Mouse (Mus musculus) CH12F3 (cell line): ENCODE results near the gene Pla2g5.
"Not testable (repeated sequence)": the region's sequence is repeated elsewhere in the genome, so short reads cannot be mapped to it uniquely, and the experiment has no call there.

ENCODE experiments used
- in situ Hi-C: fragments of 300-500 bp; cut with MboI; formaldehyde crosslinking; loops from 2 replicates; pipeline ENCODE4 v1.14.3; 2020; ENCODE audit warnings: low sequenced_read_pairs

Pla2g5 gene

DNA sequence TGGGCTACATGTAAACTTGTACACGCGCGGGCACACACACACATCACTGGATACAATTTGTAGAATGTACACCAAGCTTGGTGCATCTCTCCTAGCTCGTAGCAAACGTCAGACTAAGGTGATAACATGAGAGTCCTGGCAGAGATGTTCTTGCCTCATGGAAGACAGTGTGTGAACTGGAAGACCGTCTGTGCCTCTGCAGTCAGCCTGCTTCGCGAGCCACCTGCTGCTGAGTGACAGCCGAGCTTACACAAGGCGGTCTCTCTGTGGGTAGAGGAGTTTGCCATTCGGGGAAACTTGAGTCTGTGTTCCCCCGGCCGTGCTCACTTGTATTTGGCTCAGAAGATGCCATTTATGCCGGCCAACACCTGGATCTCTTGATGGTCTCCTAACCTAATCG lies 4.8 kb downstream of the Pla2g5 start:
- in situ Hi-C loops, result loop anchor here (10.0 kb wide), 2 partner anchors 114 to 154 kb away; no protein-coding TSS in a partner anchor

DNA sequence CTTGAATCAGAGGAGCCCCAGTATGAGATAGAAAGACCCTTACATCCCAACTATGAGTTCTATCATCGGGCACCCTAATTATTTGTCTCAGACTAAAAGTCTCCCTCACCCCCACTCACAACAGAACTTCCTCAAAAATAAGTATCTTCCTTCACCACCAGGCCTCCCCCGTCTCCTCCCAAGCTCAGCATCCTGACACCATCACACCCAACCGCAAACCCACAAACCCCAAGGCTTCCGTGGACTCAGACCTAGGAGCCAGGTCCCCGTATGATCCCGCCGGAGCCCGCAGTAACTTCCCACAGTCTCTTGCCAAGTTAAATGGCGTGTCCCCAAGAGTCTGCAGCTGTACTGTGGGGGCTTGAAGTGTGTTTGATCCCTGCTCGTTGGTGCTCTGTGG lies 5.7 kb downstream of the Pla2g5 start:
- in situ Hi-C loops, result loop anchor here (10.0 kb wide), 2 partner anchors 113 to 153 kb away; no protein-coding TSS in a partner anchor

DNA sequence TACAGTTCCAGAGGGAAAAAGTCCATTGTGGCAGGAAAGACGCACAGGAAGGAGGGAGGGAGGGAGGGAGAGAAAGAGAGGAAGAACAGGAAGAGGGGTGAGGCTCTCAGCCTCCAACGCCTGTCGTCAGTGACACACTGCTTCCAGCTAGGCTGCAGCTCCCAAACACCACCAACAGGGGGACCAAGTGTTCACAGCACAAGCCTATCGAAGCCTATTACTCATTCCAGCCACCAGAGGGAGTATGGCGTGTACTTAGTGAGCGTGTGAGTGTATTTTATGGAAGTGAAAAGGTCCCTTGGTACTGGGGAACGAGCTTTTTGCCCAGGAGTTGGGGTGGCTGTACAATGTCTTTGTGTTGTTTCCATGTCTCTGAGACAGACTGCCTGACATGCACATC lies 6.8 kb downstream of the Pla2g5 start:
- in situ Hi-C loops, result loop anchor here (10.0 kb wide), 2 partner anchors 112 to 152 kb away; no protein-coding TSS in a partner anchor

DNA sequence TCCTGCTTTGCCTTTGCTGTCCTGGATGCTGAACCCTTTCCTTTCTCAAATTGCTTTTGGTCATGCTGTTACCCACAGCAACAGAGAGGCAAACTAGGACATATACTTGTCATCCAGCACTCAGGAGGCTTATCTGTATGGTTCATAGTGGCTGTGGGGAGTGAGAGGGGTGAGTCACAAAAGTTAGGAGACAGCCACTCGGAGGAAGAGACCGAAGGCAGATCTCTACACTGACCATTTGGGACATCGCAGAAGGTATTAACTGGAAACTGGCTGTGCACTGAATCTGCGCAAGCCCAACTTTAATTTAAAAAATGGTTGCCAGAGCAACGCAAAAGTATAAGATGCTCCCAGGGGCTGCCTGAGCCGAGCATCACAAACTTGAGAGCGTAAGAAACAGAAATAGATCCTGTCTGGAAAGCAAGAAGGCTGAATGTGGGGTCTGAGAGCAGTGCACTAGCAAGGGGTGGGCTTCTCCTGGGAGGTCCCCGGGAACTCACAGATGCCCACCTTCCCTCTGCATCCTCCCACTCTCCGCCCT lies 8.1 kb downstream of the Pla2g5 start:
- in situ Hi-C loops, result loop anchor here (10.0 kb wide), 2 partner anchors 110 to 150 kb away; no protein-coding TSS in a partner anchor

DNA sequence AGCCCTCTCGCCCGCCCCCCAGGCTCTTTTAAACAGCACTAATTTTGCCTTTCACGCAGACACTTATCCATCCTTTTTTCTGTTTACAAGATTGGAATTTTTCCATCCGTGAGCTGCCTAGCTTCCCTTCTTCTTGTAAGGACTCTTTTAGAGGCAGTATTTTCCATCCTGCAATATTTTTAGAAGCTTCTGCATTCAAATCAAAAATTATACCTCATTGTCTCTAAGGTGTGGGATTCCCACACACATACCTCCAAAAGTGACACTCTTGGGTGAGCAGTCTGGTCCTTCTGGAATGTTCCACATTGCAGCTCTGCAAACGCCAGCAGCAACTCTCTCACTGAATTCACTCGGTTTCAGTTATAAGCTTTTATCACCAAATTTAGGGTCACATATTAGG lies 10.3 kb downstream of the Pla2g5 start:
- in situ Hi-C loops, result loop anchor here (10.0 kb wide), 2 partner anchors 108 to 148 kb away; no protein-coding TSS in a partner anchor

DNA sequence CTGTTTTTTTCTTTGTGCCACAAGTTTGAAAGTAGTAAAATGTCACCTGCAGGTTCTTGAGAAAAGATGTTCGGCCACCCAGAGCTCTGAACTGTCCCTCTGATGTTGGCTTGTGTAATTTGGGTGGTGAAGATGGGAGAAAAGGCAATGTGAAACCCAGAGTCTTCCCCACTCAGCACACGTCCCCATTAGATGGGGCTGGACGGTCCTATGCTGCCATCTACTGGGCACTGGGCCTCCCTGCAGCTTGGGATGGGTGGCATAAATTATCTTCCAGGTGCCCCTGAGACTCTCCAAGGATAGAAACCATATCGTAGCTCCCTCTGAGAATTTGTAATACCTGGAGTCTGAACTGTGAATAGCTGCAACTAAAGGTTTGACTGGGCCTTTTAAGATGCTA lies 11.8 kb downstream of the Pla2g5 start:
- in situ Hi-C loops, result loop anchor here (10.0 kb wide), 2 partner anchors 107 to 147 kb away; no protein-coding TSS in a partner anchor

DNA sequence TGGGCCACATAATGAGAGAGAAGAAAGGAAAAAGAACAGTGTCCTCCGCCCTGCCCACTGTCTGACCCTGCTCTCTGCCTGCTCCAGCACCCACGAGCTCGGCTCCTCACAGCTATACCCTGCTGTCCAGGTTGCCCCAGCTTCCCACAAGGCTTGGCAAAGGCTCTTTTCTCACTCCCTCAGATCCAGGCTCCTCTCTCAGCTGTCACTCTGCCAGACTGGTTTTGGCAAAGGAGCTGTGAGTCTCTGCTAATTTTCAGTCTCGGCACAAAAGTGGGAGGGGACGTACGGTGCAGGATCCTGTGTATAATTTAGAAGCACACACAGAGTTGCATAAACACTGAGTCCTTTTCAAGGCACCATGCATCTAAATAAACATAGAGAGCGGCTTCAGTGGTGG lies 21.9 kb downstream of the Pla2g5 start:
- in situ Hi-C loops, result no loop called here

DNA sequence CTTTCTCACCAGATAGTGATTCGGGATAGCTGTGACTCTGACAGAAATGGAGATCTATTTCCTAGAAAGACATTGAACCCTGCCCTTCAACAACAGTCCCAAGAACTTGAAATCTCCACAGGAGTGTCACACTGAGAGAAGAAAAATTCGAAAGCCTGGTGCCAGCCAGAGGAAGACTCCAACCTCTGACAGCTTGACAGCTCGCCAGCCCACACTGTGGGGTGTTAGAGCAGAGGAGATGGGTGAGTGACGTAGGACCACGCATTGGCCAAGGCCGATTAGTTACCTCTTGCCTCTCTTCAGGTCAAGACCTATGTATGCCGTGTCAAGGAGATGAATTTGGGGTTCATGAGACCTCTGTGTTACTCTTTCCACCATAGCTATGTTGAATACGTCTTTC lies 22.6 kb downstream of the Pla2g5 start:
- in situ Hi-C loops, result no loop called here

DNA sequence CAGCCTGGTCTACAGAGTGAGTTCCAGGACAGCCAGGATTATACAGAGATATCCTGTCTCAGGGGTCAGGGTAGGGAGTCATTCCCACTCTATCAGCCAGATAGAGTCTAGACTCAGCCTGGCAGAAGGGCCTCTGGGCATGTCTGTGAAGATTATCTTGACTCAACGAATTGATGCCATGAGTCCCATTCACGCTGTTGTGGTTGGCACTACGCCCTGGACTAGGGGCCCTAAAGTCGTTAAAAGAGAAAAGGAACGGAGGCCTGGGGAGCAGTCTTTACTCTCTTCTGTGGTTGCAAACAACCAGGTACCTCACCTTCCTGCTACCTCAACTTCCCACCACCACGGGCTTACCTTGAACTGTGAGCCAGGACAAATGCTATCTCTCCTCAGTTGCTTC lies 23.5 kb downstream of the Pla2g5 start:
- in situ Hi-C loops, result no loop called here

DNA sequence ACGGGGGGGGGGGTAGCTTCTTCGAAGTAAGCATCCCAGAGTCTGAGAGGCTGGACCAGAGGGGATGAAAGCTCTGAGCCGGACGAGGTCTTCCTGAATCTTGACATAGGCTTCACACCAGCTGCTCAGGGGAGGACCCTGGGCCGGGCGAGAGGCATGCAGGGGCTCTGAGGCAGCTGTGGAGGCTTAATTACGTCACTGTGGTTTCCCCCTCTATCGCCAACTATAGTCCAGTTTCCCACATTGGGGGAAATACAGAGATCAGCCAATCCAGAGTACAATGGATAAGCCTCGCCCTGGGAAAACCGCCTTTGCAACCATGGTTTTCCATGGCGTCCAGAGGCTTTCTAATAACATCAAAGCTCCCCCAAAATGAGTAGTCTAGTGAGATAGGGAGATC lies 36.1 kb downstream of the Pla2g5 start:
- in situ Hi-C loops, result no loop called here

DNA sequence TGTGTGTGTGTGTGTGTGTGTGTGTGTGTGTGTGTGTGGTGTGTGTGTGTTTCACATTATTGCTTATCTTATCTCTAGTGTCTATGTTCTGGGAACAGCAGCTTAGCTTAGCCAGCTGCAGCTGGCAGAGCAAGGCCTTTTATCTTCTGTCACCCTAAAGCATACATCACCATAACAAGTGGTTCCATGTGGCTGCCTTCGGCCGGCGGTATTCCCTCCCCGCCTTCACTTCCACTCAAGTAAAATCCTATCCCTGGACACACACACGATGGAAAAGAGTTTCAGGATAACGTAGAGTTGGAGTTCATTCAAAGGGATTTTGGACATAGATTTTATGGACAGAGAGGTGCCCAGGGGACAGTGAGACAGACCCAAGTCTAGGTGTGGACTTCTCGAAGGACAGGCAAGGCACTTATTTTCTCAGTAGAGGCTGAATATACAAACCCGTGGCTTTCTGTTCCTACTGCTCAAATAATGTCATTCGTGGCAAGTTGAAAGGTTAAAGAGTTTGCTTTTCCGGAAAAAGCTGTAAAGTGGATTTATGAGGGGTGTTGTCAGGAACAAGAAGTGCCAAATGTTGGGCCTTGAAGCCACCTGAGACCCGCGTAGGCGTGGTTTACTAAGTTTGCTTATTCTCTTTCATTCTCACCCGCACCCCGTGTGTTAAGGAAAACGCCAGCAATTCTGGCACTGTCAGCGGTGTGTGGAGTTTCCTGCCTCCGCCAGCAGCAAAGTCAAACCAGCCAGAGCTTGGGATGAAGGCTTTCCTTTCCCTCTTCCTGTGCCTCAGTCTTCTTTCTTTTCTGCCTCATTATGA lies 37.3 kb downstream of the Pla2g5 start:
- in situ Hi-C loops, result no loop called here

DNA sequence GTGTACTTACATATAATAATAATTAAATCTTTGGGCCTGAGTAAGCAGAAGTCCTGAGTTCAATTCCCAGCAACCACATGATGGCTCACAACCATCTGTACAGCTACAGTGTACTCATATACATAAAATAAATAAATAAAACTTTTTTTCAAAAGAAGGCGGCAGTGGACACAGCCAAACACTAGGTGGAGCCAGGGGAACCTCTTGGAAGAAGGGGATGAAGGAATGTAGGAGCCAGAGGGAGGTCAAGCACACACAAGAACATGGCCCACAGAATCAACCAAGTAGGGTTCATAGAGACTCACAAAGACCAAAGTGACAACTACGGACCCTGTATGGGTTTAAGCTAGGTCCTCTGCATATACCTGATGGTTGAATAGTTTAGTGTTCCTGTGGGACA lies 38.6 kb downstream of the Pla2g5 start:
- in situ Hi-C loops, result no loop called here

DNA sequence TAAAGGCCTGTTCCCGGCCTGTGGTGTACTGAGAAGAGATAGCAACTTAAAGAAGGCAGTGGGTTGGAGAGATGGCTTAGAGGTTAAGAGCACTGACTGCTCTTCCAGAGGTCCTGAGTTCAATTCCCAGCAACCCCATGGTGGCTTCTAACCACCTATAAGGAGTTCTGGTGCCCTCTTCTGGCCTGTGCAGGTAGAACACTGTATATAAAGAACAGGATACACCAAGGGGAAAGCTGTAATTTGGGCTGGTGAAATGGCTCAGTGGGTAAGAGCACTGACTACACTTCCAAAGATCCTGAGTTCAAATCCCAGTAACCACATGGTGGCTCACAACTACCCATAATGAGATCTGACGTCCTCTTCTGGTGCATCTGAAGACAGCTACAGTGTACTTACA lies 39.1 kb downstream of the Pla2g5 start:
- in situ Hi-C loops, result not testable (repeated sequence)

DNA sequence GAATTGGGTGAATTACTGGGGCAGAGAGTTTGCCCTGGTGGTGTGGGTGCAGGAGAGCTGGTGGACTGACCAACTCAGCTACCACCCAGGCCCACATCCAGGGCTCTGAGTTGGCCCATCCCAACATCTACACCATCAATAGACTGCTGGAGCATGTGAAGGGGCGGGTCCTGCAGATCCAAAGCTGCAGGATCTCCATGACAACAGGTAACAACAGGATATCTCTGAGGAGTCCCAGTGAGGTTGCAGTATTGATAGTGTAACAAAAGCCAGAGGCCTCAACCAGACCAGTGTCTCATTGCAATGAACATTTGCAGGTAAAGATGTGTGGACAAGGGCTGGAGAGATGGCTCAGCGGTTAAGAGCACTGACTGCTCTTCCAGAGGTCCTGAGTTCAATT lies 42.2 kb downstream of the Pla2g5 start:
- in situ Hi-C loops, result no loop called here

DNA sequence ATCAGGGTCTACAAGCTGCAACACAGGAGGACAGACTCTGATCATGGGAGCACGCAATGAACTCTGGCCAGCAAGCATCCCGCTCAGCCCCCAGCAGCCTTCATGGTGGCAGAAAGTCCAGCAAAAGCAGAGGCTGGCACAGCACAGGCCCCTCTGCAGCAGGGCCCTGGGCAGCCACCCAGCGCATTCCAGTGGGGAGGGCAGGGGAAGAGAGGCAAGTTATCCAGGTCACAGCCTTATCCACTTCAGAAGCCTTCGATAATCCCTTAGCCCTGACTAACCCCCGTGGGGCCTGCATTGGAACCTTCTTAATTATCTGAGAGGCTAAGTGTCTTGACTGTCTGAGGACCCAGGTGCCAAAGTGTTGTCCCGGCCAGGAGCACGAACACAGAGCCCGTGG lies 44.2 kb downstream of the Pla2g5 start:
- in situ Hi-C loops, result no loop called here

DNA sequence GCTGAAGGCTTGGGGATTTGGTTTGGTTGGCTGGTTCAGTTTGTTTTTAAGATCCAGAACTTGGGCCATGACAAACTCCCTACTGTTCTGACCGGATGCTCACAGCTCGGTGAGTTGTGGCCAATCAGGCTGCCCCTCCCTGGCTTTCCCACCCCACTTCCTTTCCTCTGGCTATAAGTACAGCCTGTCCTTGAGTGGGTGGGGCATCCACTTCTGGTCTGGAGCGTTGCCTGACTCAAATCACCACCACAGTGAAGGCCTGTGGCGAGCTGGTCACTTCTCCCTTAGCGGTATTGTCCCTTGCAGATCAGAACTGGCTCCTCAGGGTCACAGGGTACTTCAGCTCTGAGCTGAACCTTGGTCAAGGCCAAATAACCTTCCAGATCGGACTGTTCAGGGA lies 45.5 kb downstream of the Pla2g5 start:
- in situ Hi-C loops, result no loop called here

DNA sequence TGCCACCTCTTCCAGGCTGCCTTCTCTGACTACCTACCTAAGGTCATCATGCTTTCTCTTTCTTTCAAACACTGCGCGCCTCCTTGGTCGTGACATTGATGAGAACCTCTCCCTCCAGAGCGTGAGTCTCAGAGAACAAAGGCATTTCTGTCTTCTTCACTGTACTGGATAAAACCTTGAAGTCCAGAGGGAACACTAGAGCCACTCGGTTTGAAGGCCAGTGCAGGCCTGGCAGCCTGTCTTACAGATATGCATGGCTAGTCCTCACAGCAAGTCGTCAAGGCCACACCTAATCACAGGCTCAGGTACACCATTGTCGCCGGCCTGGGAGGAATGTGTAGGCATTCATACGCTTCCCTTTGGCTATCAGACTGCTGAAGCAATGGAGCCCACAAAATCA lies 47.1 kb downstream of the Pla2g5 start:
- in situ Hi-C loops, result no loop called here

DNA sequence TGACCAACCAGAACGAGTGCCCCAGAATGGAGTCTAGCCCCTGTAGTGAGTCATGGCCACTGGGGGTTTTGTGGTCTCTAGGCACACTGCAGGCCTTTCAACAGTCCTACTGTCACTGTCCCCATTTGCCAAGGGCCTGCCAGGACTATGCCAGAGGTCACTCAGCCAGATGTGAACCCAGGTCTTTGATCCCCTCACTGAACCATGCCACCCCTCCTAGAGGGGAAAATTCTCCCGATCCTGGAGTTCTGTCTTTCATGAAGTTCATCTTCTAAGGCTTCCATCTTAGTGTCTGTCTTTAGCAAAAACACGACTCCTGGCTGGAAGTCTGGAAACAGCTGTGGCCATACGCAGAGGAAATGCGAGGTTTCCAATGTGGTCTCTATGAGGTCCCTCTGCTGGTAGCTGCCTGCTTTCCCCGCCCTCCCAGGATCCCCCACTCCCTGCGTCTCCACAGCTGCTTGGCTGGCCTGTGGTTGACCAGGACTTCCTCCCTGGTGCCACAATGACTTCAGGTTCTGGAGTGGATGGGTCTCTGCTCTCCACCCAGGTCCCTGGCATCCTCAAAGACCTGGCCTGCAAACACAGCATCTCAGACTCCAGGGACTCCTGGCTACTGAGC lies 56.3 kb downstream of the Pla2g5 start:
- in situ Hi-C loops, result no loop called here

DNA sequence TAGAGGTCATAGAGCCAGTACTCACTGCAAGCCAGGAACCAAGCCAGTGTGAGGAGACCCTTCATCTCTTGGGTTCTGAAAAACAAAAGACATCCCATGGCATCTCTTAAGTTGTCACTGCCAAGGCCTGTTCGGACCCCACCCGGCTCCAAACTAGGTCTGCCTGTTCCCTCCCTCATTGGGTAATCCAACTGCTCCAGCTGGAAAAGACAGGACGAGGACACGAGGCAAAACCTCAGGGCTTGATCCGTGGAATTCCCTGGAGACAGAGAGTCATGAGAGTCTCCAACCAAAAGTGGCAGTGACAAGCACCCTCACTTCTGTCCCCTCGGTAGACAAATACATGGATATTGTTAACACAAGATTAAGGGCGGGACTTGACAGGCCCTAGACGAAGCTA lies 57.1 kb downstream of the Pla2g5 start:
- in situ Hi-C loops, result no loop called here

DNA sequence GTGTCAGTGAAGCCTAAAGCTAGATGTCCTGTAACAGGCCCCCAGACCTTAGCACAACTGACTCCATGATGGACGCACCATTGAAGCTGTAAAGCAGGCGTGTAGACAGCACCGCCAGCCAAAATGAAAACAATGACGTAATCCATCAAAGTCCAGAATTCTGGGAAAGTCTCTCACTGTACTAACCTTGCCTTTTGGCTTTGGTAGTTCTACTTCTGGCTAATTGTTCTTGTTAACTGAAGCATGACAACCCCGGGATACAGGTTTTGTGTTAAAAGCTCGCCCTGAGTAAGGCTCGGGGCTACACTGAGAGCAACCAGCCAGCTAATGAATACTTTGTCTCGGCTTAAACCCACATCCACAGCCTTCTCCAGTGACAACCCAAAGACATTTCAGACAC lies 58.0 kb downstream of the Pla2g5 start:
- in situ Hi-C loops, result no loop called here

DNA sequence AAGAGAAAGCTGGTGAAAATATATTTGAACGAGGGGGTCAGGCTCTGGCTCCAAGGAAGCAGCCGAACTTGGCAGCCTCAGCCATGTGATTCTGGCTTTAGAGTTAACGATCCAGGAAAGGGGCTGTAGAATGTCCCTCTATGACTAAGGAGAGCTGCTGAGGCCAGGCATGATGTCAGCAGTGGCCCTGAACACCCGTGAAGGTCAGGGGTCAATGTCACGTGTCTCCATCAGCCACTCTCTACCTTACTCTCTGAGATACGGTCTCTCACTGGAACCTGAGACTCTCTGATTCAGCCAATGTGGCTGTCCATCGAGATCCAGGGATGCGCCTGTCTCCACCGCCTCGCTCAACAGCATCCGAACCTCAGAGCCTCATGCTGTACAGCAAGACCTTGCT lies 60.4 kb downstream of the Pla2g5 start:
- in situ Hi-C loops, result no loop called here

DNA sequence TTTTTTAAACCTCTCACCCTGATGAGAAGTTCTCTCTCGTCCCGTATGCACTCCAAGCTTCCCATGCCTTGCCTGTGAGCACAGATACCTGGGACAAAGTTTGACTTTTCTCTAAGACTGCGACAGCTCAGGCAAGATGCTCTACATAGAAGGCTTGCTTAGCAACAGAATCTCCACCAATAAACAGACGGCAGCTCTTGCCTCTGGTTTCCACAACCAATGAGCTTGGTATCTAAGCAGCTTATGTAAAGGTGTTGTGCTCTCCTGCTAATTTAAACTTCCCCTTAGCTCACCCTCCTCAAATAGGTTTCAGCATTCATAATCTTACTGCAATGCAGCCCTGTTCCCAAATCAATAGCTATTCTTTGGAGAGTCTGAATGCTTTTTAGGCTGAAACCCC lies 61.7 kb downstream of the Pla2g5 start:
- in situ Hi-C loops, result no loop called here
